In the genomic region with DNA sequence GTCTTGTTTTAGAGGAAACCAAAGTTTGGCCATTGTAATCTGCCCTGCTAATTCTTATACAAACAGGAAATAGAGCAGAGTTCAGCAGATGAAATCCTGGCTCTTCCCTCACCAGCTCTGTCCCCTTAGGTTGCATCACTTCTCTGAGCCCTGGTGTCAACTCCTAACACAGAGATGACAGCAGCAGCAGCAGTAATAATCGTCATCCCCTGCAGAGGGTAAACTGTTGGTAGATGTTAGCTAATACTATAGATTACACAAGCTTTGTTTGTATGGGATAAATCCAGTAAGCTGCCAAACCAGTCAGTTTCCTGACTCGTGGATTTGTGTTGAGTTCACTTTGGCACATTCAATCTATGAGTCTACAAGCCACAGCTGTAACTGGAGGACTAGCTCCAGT, we compare ENCODE assay signal across 16 mouse cellular contexts. TPM values are rescaled to one million over a fixed set of nuclear protein-coding genes. Genes with fewer than 3 reads are reported as not detected.
DNase-seq lines count a peak whose midpoint lies in the region; ATAC-seq and TF ChIP-seq lines count a peak whose summit lies in the region.
"Had no signal": no experiment of that assay in that cellular context is flagged by ENCODE, and none has a peak within 500 bp of the region (broad histone marks: within the 10 kb centered on the region; RNA-seq: fewer than 3 reads in every experiment).

No protein-coding gene starts in this region.

- ATAC-seq in embryonic facial prominence, embryonic 13.5 days (ENCODE audit: insufficient number of reproducible peaks, insufficient read depth, low FRiP score, low TSS enrichment, low read depth), result no peak
- peak; percentile 89 for ATAC-seq in liver, embryonic 15.5 days (ENCODE audit: insufficient read depth)
- ATAC-seq in kidney, embryonic 15.5 days (replicated peaks; ENCODE audit: low FRiP score), result no peak
- ATAC-seq: forebrain, embryonic 16.5 days; midbrain, embryonic 13.5 days had no signal

- H3K36me3 ChIP-seq in heart, adult 2 months (ENCODE audit: control insufficient read depth, insufficient read depth, low read length), result peaks cover 6% of the 10 kb centered on the region
- no peaks in the 10 kb centered on the region for H3K36me3 ChIP-seq in embryonic facial prominence, embryonic 13.5 days
- H3K36me3 ChIP-seq in liver, embryonic 15.5 days (replicated peaks), result peaks cover 5% of the 10 kb centered on the region; the same call in 1 of the 2 replicates
- no peaks in the 10 kb centered on the region for H3K36me3 ChIP-seq in small intestine, adult 2 months (ENCODE audit: control insufficient read depth, insufficient read depth, low read length)
- H3K36me3 ChIP-seq in kidney, embryonic 15.5 days, result no peaks in the 10 kb centered on the region
- H3K36me3 ChIP-seq: limb, embryonic 13.5 days; midbrain, embryonic 13.5 days had no signal

- H3K4me2 ChIP-seq in embryonic facial prominence, embryonic 13.5 days, result no peak overlapping the region
- H3K4me2 ChIP-seq in liver, embryonic 15.5 days, result no peak overlapping the region
- no peak overlapping the region for H3K4me2 ChIP-seq in kidney, embryonic 15.5 days
- H3K4me2 ChIP-seq: limb, embryonic 13.5 days; midbrain, embryonic 13.5 days had no signal

- no peak overlapping the region for H3K4me3 ChIP-seq in heart, adult 2 months
- H3K4me3 ChIP-seq in embryonic facial prominence, embryonic 13.5 days, result no peak overlapping the region
- no peak overlapping the region for H3K4me3 ChIP-seq in liver, embryonic 15.5 days (replicated peaks)
- H3K4me3 ChIP-seq in small intestine, adult 2 months (ENCODE audit: low read depth, low read length), result no peak overlapping the region
- H3K4me3 ChIP-seq in kidney, embryonic 15.5 days (replicated peaks), result no peak overlapping the region
- no peak overlapping the region for H3K4me3 ChIP-seq in cerebellum, adult 2 months (replicated peaks; ENCODE audit: insufficient read depth, low read depth, low read length)
- H3K4me3 ChIP-seq: limb, embryonic 13.5 days; midbrain, embryonic 13.5 days had no signal

- 29% methylated on average over 2 of the region's 2 CpGs for WGBS in heart, adult 2 months
- WGBS in embryonic facial prominence, embryonic 13.5 days, result 53% methylated on average over 2 of the region's 2 CpGs
- 54% methylated on average over 2 of the region's 2 CpGs for WGBS in liver, embryonic 15.5 days (ENCODE audit: insufficient replicate concordance)
- WGBS in small intestine, adult 2 months, result 21% methylated on average over 2 of the region's 2 CpGs
- WGBS in kidney, embryonic 15.5 days, result 57% methylated on average over 2 of the region's 2 CpGs
- WGBS in cerebellum, adult 2 months, result 75% methylated on average over 2 of the region's 2 CpGs

- no peak for DNase-seq in heart, adult 2 months
- DNase-seq in heart, postnatal 25 days (ENCODE audit: low spot score), result no peak
- no peak for DNase-seq in right cerebral cortex, adult 2 months (ENCODE audit: low spot score in 2 of 2)
- no peak for DNase-seq in cerebellum, adult 2 months
- DNase-seq: cerebellum, adult 11-12 months; gastrocnemius, postnatal 25 days; heart, postnatal 4 days; kidney, postnatal 10 days; thymus, adult 2 months had no signal

- intact Hi-C loops in heart, adult 2 months (cut with DNase I), result no loop called here
- intact Hi-C loops in heart, postnatal 25 days (cut with DNase I), result no loop called here

- H3K9ac ChIP-seq in heart, adult 2 months (ENCODE audit: low read depth, low read length), result no peak overlapping the region
- no peak overlapping the region for H3K9ac ChIP-seq in embryonic facial prominence, embryonic 13.5 days
- no peak overlapping the region for H3K9ac ChIP-seq in liver, embryonic 15.5 days
- H3K9ac ChIP-seq in kidney, embryonic 15.5 days, result no peak overlapping the region
- H3K9ac ChIP-seq: limb, embryonic 13.5 days; midbrain, embryonic 13.5 days had no signal

- peaks cover 10% of the 10 kb centered on the region for H3K4me1 ChIP-seq in heart, adult 2 months (ENCODE audit: control insufficient read depth, insufficient read depth, low read length)
- peaks cover 18% of the 10 kb centered on the region for H3K4me1 ChIP-seq in embryonic facial prominence, embryonic 13.5 days
- H3K4me1 ChIP-seq in liver, embryonic 15.5 days (replicated peaks), result peaks cover 33% of the 10 kb centered on the region
- no peaks in the 10 kb centered on the region; the same call in 1 of the 2 replicates for H3K4me1 ChIP-seq in small intestine, adult 2 months (ENCODE audit: control insufficient read depth, insufficient read depth, insufficient read length, low read length)
- H3K4me1 ChIP-seq in kidney, embryonic 15.5 days, result peaks cover 17% of the 10 kb centered on the region
- H3K4me1 ChIP-seq in cerebellum, adult 2 months (ENCODE audit: control insufficient read depth, insufficient read depth, low read length), result peaks cover 18% of the 10 kb centered on the region
- H3K4me1 ChIP-seq: midbrain, embryonic 13.5 days had no signal

- no peak for TF ChIP-seq CTCF in heart, adult 2 months (IDR thresholded peaks at IDR 0.05)
- TF ChIP-seq CTCF in small intestine, adult 2 months (IDR thresholded peaks at IDR 0.05; ENCODE audit: extremely low read depth, insufficient read length, insufficient replicate concordance, low read depth, low read length), result no peak
- TF ChIP-seq CTCF in cerebellum, adult 2 months (IDR thresholded peaks at IDR 0.05; ENCODE audit: borderline replicate concordance, insufficient read depth, low read depth, low read length), result no peak

- TF ChIP-seq EP300 in heart, adult 2 months (IDR thresholded peaks at IDR 0.05; ENCODE audit: insufficient read depth, low read depth, low read length), result no peak

- H3K27me3 ChIP-seq in heart, adult 2 months (ENCODE audit: control insufficient read depth, insufficient read depth, low read length), result no peaks in the 10 kb centered on the region
- no peaks in the 10 kb centered on the region for H3K27me3 ChIP-seq in embryonic facial prominence, embryonic 13.5 days
- no peaks in the 10 kb centered on the region for H3K27me3 ChIP-seq in liver, embryonic 15.5 days
- H3K27me3 ChIP-seq in small intestine, adult 2 months (ENCODE audit: control insufficient read depth, insufficient read depth, low read length), result no peaks in the 10 kb centered on the region
- H3K27me3 ChIP-seq in kidney, embryonic 15.5 days, result no peaks in the 10 kb centered on the region
- H3K27me3 ChIP-seq in cerebellum, adult 2 months (ENCODE audit: control insufficient read depth, insufficient read depth, low read length), result no peaks in the 10 kb centered on the region
- H3K27me3 ChIP-seq: midbrain, embryonic 13.5 days had no signal

- TF ChIP-seq POLR2A in heart, adult 2 months (IDR thresholded peaks at IDR 0.05; ENCODE audit: insufficient read depth, low read depth, low read length), result no peak
- no peak for TF ChIP-seq POLR2A in small intestine, adult 2 months (IDR thresholded peaks at IDR 0.05; ENCODE audit: low read depth, low read length)
- TF ChIP-seq POLR2A in cerebellum, adult 2 months (IDR thresholded peaks at IDR 0.05; ENCODE audit: borderline replicate concordance, insufficient read depth, low read length), result no peak

- no peaks in the 10 kb centered on the region for H3K9me3 ChIP-seq in embryonic facial prominence, embryonic 13.5 days
- H3K9me3 ChIP-seq in liver, embryonic 15.5 days (replicated peaks), result no peaks in the 10 kb centered on the region
- H3K9me3 ChIP-seq in kidney, embryonic 15.5 days (replicated peaks), result no peaks in the 10 kb centered on the region
- H3K9me3 ChIP-seq: limb, embryonic 13.5 days; midbrain, embryonic 13.5 days had no signal

- peak overlapping the region; percentile 13; the same call in 1 of the 2 replicates for H3K27ac ChIP-seq in heart, adult 2 months
- peak overlapping the region; percentile 12; the same call in 1 of the 2 replicates for H3K27ac ChIP-seq in embryonic facial prominence, embryonic 13.5 days
- peak overlapping the region; percentile 79 for H3K27ac ChIP-seq in liver, embryonic 15.5 days (replicated peaks)
- 0 out of 2 replicates have a peak overlapping the region, but pooled peaks have one; percentile 34 for H3K27ac ChIP-seq in small intestine, adult 2 months (ENCODE audit: insufficient read depth, low read depth, low read length)
- no peak overlapping the region for H3K27ac ChIP-seq in kidney, embryonic 15.5 days
- no peak overlapping the region for H3K27ac ChIP-seq in cerebellum, adult 2 months (ENCODE audit: insufficient read depth, low read length)
- H3K27ac ChIP-seq: limb, embryonic 13.5 days; midbrain, embryonic 13.5 days had no signal

- H3K79me2 ChIP-seq in heart, adult 2 months (replicated peaks; ENCODE audit: control insufficient read depth, insufficient read depth, low read length), result 0 out of 2 replicates have a peak, but pooled peaks cover 2% of the 10 kb centered on the region

RNA-seq across cellular contexts. Expression of a gene that starts 40.1 kb away (rescaled TPM):
- 10 to 100 TPM; 12.0 to 12.4 TPM for total RNA-seq in heart, adult 2 months (2021)
- 10.3 and 15.3 TPM in 2 replicates for polyA plus RNA-seq in heart, adult 2 months (2012; rRNA removed)
- total RNA-seq in heart, postnatal 25 days (2021), result 10 to 100 TPM; 15.3 to 17.5 TPM
- 9.4 and 13.0 TPM in 2 replicates for polyA plus RNA-seq in embryonic facial prominence, embryonic 13.5 days (2015; fragmentation: Nextera tagmentation; extraction: Ambion mirVana)
- 17.3 and 20.1 TPM in 2 replicates for polyA plus RNA-seq in liver, embryonic 15.5 days (2015; fragmentation: Nextera tagmentation; extraction: Ambion mirVana)
- 11.0 and 24.3 TPM in 2 replicates for polyA plus RNA-seq in small intestine, adult 2 months (2012; rRNA removed)
- 16.5 and 16.8 TPM in 2 replicates for polyA plus RNA-seq in kidney, embryonic 15.5 days (2015; fragmentation: Nextera tagmentation; extraction: Ambion mirVana)
- polyA plus RNA-seq in cerebellum, adult 2 months (2012; rRNA removed), result 48.1 and 50.7 TPM in 2 replicates

Comparison
In these comparisons a context has a peak if more than half of its experiments do, and no peak if none do; other contexts are left out.
1. H3K27ac ChIP-seq: peak in heart, adult 2 months (single experiment), embryonic facial prominence, embryonic 13.5 days (single experiment), liver, embryonic 15.5 days (single experiment) and small intestine, adult 2 months (single experiment); none in kidney, embryonic 15.5 days (single experiment) and cerebellum, adult 2 months (single experiment).